Comparison of ENCODE assay signal across 8 mouse cellular contexts in genomic region chr17:24803952-24804951, GRCm38 (mm10). TPM values are rescaled to one million over a fixed set of nuclear protein-coding genes. Genes with fewer than 3 reads are reported as not detected.
DNase-seq lines count a peak whose midpoint lies in the region; ATAC-seq and TF ChIP-seq lines count a peak whose summit lies in the region.

Meiob (plus strand) TSS chr17:24804289.

- DNase-seq in CD8-positive naive resting alpha-beta T cell, adult 2 months (ENCODE audit: low read depth in 2 of 2, low spot score in 2 of 2) = peak; percentile 35 to 44
- DNase-seq in adrenal gland, postnatal 4 days (ENCODE audit: low spot score in 2 of 2) = peak; percentile 52 to 63
- peak; percentile 86 for DNase-seq in kidney, postnatal 10 days
- peak; percentile 70 for DNase-seq in lung, adult 2 months
- peak; percentile 72 for DNase-seq in thymus, adult 2 months

- TF ChIP-seq CTCF in lung, adult 2 months (IDR thresholded peaks at IDR 0.05; ENCODE audit: insufficient read depth, low read length) = no peak
- no peak for TF ChIP-seq CTCF in thymus, adult 2 months (IDR thresholded peaks at IDR 0.05; ENCODE audit: borderline replicate concordance, control insufficient read depth, extremely low read depth, insufficient read depth, low read length, poor library complexity)

- H3K36me3 ChIP-seq in embryonic facial prominence, embryonic 15.5 days = no peaks in the 10 kb centered on the region
- H3K36me3 ChIP-seq in heart, embryonic 15.5 days = no peaks in the 10 kb centered on the region
- H3K36me3 ChIP-seq in neural tube, embryonic 15.5 days = no peaks in the 10 kb centered on the region
- H3K36me3 ChIP-seq in thymus, adult 2 months (ENCODE audit: control insufficient read depth, insufficient read depth, low read length) = no peaks in the 10 kb centered on the region

- ATAC-seq in embryonic facial prominence, embryonic 15.5 days (ENCODE audit: insufficient number of reproducible peaks, low FRiP score, low TSS enrichment, low read depth) = peak; percentile 83
- peak; percentile 83 for ATAC-seq in heart, embryonic 15.5 days (replicated peaks; ENCODE audit: insufficient number of reproducible peaks, insufficient read depth, low FRiP score, low read depth)
- peak; percentile 70 for ATAC-seq in neural tube, embryonic 15.5 days (ENCODE audit: low FRiP score)

- H3K4me1 ChIP-seq in embryonic facial prominence, embryonic 15.5 days = no peaks in the 10 kb centered on the region
- peaks cover 9% of the 10 kb centered on the region; the same call in 1 of the 2 replicates for H3K4me1 ChIP-seq in heart, embryonic 15.5 days (replicated peaks)
- peaks cover 3% of the 10 kb centered on the region; the same call in 1 of the 2 replicates for H3K4me1 ChIP-seq in lung, adult 2 months (ENCODE audit: control insufficient read depth, insufficient read depth, low read length)
- H3K4me1 ChIP-seq in neural tube, embryonic 15.5 days = peaks cover 11% of the 10 kb centered on the region
- peaks cover 5% of the 10 kb centered on the region for H3K4me1 ChIP-seq in thymus, adult 2 months (replicated peaks; ENCODE audit: control insufficient read depth, insufficient read depth, low read length)

- H3K4me2 ChIP-seq in embryonic facial prominence, embryonic 15.5 days (replicated peaks) = peak within 1 kb of the TSS; percentile 89
- peak within 1 kb of the TSS; percentile 94 for H3K4me2 ChIP-seq in heart, embryonic 15.5 days
- peak within 1 kb of the TSS; percentile 86 for H3K4me2 ChIP-seq in neural tube, embryonic 15.5 days

- under 1% methylated on average over 71 of the region's 71 CpGs for WGBS in embryonic facial prominence, embryonic 15.5 days
- WGBS in heart, embryonic 15.5 days = under 1% methylated on average over 71 of the region's 71 CpGs
- WGBS in lung, adult 2 months = under 1% methylated on average over 71 of the region's 71 CpGs
- under 1% methylated on average over 71 of the region's 71 CpGs for WGBS in neural tube, embryonic 15.5 days
- WGBS in thymus, adult 2 months = 2% methylated on average over 71 of the region's 71 CpGs

- no peak for TF ChIP-seq POLR2A in lung, adult 2 months (IDR thresholded peaks at IDR 0.05; ENCODE audit: borderline replicate concordance, extremely low read depth, low read depth, low read length)
- no peak for TF ChIP-seq POLR2A in thymus, adult 2 months (IDR thresholded peaks at IDR 0.05; ENCODE audit: control insufficient read depth, extremely low read depth, insufficient read depth, low read length, poor library complexity)

- peak within 1 kb of the TSS; percentile 66 for H3K4me3 ChIP-seq in embryonic facial prominence, embryonic 15.5 days (replicated peaks)
- peak within 1 kb of the TSS; percentile 66 for H3K4me3 ChIP-seq in heart, embryonic 15.5 days
- peak within 1 kb of the TSS; percentile 54 for H3K4me3 ChIP-seq in lung, adult 2 months (replicated peaks; ENCODE audit: extremely low read depth, low read depth, low read length)
- H3K4me3 ChIP-seq in neural tube, embryonic 15.5 days (replicated peaks) = peak within 1 kb of the TSS; percentile 58
- peak within 1 kb of the TSS; percentile 65 for H3K4me3 ChIP-seq in thymus, adult 2 months (ENCODE audit: control insufficient read depth, insufficient read depth, low read length)

- no peak within 1 kb of the TSS for H3K27ac ChIP-seq in embryonic facial prominence, embryonic 15.5 days (replicated peaks)
- H3K27ac ChIP-seq in heart, embryonic 15.5 days = no peak within 1 kb of the TSS
- no peak within 1 kb of the TSS for H3K27ac ChIP-seq in neural tube, embryonic 15.5 days (replicated peaks)
- H3K27ac ChIP-seq in thymus, adult 2 months (ENCODE audit: control insufficient read depth, insufficient read depth, low read length) = no peak within 1 kb of the TSS

- no peaks in the 10 kb centered on the region for H3K9me3 ChIP-seq in embryonic facial prominence, embryonic 15.5 days (replicated peaks)
- no peaks in the 10 kb centered on the region for H3K9me3 ChIP-seq in heart, embryonic 15.5 days (replicated peaks)
- no peaks in the 10 kb centered on the region for H3K9me3 ChIP-seq in neural tube, embryonic 15.5 days (replicated peaks)

- H3K27me3 ChIP-seq in embryonic facial prominence, embryonic 15.5 days = peaks cover 5% of the 10 kb centered on the region; the same call in 1 of the 2 replicates
- H3K27me3 ChIP-seq in heart, embryonic 15.5 days = peaks cover 47% of the 10 kb centered on the region
- H3K27me3 ChIP-seq in neural tube, embryonic 15.5 days (replicated peaks) = peaks cover 54% of the 10 kb centered on the region
- peaks cover 6% of the 10 kb centered on the region; the same call in 1 of the 2 replicates for H3K27me3 ChIP-seq in thymus, adult 2 months (ENCODE audit: control insufficient read depth, insufficient read depth, low read length)

- H3K9ac ChIP-seq in embryonic facial prominence, embryonic 15.5 days = peak within 1 kb of the TSS; percentile 4
- peak within 1 kb of the TSS; percentile 69 for H3K9ac ChIP-seq in heart, embryonic 15.5 days
- H3K9ac ChIP-seq in neural tube, embryonic 15.5 days (replicated peaks) = peak within 1 kb of the TSS; percentile 60

RNA-seq across cellular contexts. Expression of gene Meiob, which starts in this region (rescaled TPM):
- total RNA-seq in adrenal gland, postnatal 4 days (2021) = 1 to 10 TPM in 1 of 2 experiments, under 1 TPM in 1; 0.64 to 1.3 TPM
- 0.09 and 0.16 TPM in 2 replicates for polyA plus RNA-seq in embryonic facial prominence, embryonic 15.5 days (2015; fragmentation: Nextera tagmentation; extraction: Ambion mirVana)
- not detected in 2 replicates for polyA plus RNA-seq in heart, embryonic 15.5 days (2015; fragmentation: Nextera tagmentation; extraction: Ambion mirVana)
- polyA plus RNA-seq in lung, adult 2 months (2012; rRNA removed) = not detected in 2 replicates
- polyA plus RNA-seq in neural tube, embryonic 15.5 days (2015; fragmentation: Nextera tagmentation; extraction: Ambion mirVana) = not detected in 2 replicates
- polyA plus RNA-seq in thymus, adult 2 months (2012; rRNA removed) = not detected in 2 replicates

Comparison
In these comparisons a context has a peak if more than half of its experiments do, and no peak if none do; other contexts are left out.
1. Peak in ATAC-seq, H3K4me3 ChIP-seq, H3K9ac ChIP-seq and H3K4me2 ChIP-seq in embryonic facial prominence, embryonic 15.5 days; RNA of the gene not detected or under 1 TPM.
2. Peak in ATAC-seq, H3K4me3 ChIP-seq, H3K9ac ChIP-seq and H3K4me2 ChIP-seq in heart, embryonic 15.5 days; RNA of the gene not detected or under 1 TPM.
3. Peak in DNase-seq and H3K4me3 ChIP-seq in lung, adult 2 months; RNA of the gene not detected or under 1 TPM.
4. Peak in ATAC-seq, H3K4me3 ChIP-seq, H3K9ac ChIP-seq and H3K4me2 ChIP-seq in neural tube, embryonic 15.5 days; RNA of the gene not detected or under 1 TPM.
5. Peak in DNase-seq and H3K4me3 ChIP-seq in thymus, adult 2 months; RNA of the gene not detected or under 1 TPM.
6. H3K9ac ChIP-seq: peak in every context shown above with its lines; median percentile 69 in heart, embryonic 15.5 days; 60 in neural tube, embryonic 15.5 days; 4 in embryonic facial prominence, embryonic 15.5 days.